Mouse (Mus musculus) layer of hippocampus, adult 8-10 months (tissue): ENCODE data around the gene Vav2. TPM values are rescaled to one million over a fixed set of nuclear protein-coding genes. Genes with fewer than 3 reads are reported as not detected.
A peak's percentile ranks its signal among the peaks of the same experiment; 100 is the strongest.

Experiments used
- DNase-seq, 2 experiments: peaks; one replicate each; pipeline ENCODE4 v3.0.0; 2022; ENCODE audit warnings: low spot score in 2 of 2
- total RNA-seq, 4 experiments: library from RNA; stranded (reverse); gene quantifications; 2 replicates each; pipeline ENCODE4 v1.2.4; 2022

Gene Vav2
- total RNA-seq, 4 experiments from 2014 or later: 9.1 to 12.9 (median 11.8) TPM

DNA sequence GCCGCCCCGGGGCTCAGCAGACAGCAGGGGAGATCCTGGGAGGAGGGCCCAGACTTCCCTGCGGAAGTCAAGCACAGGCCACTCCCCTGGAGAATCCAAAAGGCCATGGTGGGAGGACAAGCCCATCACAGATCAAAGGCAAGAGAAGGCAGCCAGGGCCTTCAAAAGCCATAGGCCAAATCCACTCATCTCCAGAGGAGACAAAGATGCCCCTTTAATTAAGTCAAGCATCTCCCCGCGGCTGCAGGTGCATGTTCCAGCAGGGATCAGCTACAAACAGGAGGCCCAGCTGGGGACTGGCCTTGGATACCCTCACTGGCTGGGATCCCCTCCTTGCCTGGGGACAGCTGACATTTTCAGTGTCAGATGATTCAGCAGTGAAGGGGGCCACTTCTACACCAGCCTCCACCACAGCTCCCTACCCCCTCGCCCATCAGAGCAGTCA lies 105.4 kb downstream of the Vav2 start:
- no peak for DNase-seq

DNA sequence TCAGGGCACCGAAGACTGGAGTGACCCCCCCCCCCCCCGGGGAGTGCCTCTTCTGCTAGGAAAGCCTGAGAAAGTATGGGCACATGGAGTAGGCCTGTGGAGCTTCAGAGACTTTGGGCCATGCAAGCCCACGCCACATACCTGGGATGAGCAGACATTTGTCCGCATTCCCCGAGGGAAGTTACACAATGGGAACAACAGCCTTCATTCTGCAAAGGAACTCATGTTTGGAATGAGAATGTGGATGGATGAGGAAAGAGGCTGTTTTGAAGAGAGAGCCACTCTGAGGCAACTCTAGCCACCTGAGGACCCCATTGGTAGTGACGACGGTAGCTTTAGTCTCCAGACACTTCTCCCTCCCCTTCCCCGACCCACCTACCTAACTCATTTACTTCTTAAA lies 106.0 kb downstream of the Vav2 start:
- no peak for DNase-seq

GRCm38 (mm10) chr2:27318606-27319005 lies 108.2 kb downstream of the Vav2 start:
- DNase-seq: no peak

GRCm38 (mm10) chr2:27318197-27318596 lies 108.6 kb downstream of the Vav2 start:
- DNase-seq: no peak

- DNase-seq: no peak
These were observed 110.7 kb downstream of the Vav2 start for GRCm38 (mm10) chr2:27316167-27316566.

GRCm38 (mm10) chr2:27314269-27314668 lies 112.6 kb downstream of the Vav2 start:
- DNase-seq: no peak

DNA sequence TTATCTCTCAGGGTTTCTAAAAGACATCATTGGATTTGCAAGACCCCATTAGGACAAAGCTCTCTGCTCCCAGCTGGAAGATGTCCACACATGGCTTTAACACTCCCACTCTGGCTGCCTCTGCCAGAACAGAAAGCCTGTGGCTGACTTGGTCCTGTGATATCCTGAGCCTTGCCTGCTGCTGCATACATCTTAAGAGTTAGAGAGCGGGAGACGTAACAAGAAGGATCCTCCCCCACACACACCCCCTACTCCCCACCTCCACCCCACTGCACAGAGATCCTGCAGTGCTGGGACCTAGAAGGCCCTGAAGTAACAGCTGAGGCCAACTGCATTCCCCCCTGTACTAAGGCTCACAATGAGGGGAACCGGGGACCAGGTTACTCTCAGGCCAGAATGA lies 114.3 kb downstream of the Vav2 start:
- no peak for DNase-seq

GRCm38 (mm10) chr2:27311606-27312005 lies 115.2 kb downstream of the Vav2 start:
- no peak for DNase-seq

DNA sequence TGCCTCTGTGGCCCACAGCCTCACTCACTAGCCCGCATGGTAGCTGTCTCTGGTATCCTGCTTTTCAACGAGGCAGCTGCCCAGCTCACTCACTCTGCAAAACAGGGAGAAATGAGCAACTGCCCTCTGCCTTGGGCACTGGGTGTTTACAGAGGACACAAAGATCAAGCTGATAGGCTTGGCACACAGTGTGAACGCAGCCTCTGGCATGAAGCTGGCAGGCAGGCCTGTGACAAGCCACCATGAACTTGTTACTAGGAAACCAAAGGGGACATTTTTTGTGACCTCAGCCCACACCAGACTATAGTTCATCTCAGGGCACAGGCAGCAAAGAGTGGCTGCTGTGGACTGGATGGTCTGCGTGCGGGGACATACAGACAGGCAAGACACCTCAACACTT lies 115.9 kb downstream of the Vav2 start:
- no peak for DNase-seq

- no peak for DNase-seq
These were observed 116.6 kb downstream of the Vav2 start for GRCm38 (mm10) chr2:27310221-27310620.

DNA sequence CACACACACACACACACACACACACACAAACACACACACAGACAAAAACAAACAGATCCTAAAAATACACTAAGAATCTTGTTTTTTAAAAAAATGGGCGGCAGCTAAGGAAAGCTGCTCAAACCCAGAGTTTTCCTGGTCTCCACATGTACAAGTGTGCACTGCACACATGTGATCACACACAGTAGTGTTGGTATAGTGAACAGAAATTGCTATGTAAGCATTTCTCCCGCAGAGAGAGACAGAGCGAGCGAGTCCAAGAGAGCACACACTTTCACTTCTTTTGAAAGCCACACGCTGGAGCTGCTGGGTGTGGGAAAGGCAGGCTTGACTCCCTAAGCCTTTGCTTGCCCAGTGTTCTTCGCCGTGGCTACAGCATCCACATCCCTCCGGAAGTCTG lies 120.2 kb downstream of the Vav2 start:
- no peak for DNase-seq

DNA sequence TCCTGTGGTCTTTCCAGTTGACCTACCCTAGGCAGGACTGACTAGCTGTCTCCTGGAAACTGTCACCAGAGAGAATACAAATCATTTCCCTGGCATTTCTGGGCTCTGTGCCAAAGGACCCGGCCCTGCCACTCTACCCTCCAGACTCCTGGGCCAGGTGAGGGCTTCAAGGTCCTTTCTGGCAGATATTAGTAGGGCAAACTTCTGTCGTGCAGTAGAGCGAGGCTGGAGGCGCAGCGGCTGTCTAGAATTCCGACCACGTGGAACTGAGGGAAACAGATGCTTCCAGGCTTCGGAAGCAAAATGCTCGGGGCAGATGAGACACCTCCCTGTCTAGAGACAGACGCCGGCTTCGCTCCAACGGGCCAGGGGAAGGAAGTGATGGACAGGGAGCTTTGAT lies 122.1 kb downstream of the Vav2 start:
- DNase-seq: peak in 1 of 2 experiments; percentile 22

- no peak for DNase-seq
These were observed 122.8 kb downstream of the Vav2 start for GRCm38 (mm10) chr2:27304074-27304473.

DNA sequence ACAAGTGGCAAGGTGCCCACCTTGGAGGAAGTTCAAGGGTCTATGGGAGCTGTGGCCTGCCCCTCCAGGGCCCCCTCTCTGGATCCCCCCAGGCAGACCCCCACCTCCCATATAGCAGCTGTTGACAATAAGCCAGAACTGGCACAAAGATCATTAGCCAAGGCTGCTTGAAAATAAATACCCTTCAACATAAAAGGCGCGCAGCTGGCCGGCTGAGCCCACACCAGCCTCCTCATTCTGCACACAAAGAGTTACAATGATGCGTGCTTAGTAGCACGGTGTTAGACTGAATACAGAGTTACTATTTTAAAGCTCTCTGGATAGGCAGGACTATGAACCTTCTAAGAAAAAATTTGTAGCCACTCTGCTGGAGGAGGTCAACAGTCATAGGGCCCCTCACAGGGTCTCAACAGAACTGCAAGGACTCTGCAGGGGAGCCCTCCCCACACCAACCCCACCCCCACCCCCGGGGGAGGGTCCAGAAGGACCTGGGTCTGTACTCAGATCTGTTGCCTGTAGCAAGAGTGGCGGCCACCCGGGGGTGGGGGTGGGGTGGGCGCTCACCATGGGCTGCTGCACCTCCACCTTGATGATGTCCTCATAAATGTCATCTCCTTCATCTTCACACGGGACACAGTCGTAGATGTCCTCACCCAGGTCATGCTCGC lies 125.3 kb downstream of the Vav2 start:
- no peak for DNase-seq

DNA sequence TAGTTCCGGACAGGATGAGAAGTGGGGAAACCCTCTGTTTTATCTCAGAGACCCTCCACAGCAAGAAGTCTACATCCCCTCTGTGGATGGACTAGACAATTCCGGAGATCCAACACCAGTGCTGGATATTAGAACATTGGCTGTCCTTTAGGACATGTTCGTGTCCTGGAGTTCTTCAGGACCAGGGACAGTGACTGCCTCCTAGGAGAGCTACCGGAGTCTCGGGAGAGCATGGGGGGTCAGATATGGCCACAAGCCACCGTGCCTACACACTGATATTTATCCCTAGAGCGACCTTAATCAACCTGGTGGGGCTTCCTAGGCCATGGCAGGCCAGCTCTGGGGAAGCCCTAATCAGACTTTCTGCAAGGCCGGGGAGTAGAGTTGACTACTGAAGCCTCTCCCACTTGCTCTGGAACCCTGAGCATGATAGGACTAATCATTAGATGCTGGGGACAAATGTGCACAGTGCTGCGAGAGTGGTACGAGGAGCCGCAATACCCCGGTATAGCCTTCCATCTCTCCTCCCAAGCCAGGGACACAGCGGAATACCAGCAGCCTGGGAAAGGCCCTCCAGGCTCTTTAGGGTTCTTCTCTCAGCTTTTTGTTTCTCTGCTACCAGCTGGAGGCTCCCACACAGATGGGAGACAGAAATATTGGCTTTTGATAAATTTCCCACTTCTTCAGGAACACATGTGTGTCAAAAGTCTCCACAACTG lies 125.9 kb downstream of the Vav2 start:
- peak in 1 of 2 experiments; percentile 30 for DNase-seq

- DNase-seq: no peak
These were observed 130.0 kb downstream of the Vav2 start for GRCm38 (mm10) chr2:27296656-27297406.

DNA sequence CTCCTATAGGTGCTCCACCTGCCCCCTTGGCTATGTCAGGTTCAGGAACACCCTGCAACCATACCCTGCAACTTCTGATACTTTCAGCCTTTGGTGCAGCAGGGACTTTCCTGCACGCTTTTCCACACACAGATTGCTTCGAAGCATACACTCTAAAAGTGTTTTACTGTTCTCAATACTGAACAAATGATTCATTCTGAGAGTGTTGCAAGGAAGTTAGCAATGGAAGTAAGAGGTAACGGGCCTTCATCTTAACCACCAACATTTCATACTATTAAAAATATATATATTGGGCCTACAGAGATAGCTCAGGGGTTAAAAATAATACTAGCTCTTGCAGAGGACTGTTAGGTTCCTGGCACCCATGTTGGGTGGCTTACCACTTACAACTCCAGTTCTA lies 132.1 kb downstream of the Vav2 start:
- DNase-seq: no peak

DNA sequence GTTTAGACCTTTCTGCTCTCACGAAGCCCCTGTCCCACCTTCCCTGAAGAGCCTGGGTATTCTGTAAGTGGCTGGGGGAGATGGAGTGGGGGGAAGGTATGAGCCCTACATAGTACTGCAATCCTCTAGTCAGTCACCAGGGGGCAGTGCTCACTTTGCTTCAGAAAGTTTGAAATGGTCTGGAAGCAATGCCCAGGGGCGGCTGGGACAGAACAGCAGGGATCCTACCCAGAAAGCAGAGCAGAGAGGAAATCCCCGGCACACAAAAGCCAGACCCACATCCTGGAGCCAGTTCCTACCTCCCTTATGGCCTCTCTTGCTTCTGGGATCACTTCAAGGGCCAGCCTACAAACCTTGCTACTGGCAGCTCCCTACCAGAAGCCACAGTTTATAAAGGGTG lies 137.8 kb downstream of the Vav2 start:
- peak; percentile 64 to 88 for DNase-seq

DNA sequence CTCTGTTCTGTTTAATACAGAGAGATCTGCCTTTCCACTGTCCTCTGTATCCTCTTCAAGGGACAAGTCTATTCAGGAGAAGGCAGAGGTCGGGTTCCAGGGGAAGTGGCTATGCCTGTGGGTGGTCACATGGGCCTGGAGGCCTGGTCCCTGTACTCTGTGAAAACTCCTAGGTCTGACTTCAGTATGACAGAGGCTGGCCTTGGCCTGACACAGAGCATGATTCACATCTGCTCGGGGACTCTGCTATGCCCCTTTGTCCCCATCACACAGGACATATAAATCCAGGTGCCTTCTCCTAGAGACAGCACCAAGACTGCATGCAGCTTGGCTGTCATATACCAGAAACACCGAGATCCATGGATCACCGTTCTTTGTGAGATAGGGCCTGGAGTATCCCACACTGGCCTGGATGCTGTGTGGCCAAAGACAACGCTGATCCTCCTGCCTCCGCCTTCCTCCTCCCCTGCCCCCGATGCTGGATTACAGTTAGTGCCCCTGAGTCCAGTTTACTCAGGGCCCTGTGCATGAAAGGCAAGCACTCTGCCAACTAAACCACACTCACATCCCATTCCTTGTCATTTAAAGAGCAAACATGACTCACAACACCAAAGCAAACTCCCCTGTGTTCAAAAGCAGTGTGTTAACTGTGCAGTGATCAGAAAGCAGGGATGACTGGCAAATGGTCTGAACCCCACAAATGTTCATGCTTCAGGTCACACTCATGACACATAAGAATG lies 139.7 kb downstream of the Vav2 start:
- no peak for DNase-seq

DNA sequence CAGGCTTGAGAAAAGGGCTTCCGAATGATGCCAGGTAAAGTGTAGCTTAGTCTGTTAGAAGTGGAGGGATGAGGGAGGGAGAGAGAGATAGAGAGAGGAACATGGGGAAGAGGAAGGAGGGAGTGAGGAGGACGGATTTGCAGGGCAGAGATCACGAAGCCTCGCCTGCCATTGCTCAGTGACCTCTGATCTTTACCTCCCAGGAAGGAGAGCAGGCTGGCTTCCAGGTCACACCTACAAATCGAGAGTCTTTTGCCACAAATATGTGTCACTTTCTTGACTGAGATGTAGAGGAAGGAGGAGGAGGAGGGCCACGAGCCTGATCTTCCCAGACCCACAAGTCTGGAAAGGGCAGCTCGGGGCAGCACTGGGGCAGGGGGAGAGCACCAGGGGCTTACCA lies 142.4 kb downstream of the Vav2 start:
- no peak for DNase-seq

GRCm38 (mm10) chr2:27281771-27282170 lies 145.1 kb downstream of the Vav2 start:
- no peak for DNase-seq
